Mouse (Mus musculus) lung, adult 18-20 months (tissue): Measurements from ENCODE around the gene Togaram2.

Experiments
- DNase-seq, 2 experiments: peaks; one replicate each; pipeline ENCODE4 v3.0.0; 2022; ENCODE audit warnings: mixed read lengths in 2 of 2

Togaram2 gene

DNA sequence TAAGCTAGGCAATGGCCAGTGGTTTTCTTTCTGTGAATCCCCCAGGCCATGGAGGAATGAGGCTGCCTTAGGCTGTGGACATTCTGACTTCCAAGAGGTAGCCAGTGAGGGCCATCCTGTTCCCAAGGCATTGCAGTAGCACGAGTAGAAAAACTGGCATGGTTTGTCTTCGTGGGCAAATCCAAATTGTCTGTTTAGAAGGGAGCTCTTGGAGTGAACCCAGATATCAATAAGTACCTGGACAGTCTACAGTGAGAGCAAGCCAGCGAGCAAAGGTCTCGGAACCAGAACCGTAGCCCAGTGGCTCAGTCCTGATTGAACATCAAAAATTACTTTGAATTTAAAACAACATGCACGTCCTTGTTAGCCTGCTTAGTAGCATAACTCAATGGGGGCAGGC, 10.2 kb downstream of the Togaram2 start:
- no peak for DNase-seq

DNA sequence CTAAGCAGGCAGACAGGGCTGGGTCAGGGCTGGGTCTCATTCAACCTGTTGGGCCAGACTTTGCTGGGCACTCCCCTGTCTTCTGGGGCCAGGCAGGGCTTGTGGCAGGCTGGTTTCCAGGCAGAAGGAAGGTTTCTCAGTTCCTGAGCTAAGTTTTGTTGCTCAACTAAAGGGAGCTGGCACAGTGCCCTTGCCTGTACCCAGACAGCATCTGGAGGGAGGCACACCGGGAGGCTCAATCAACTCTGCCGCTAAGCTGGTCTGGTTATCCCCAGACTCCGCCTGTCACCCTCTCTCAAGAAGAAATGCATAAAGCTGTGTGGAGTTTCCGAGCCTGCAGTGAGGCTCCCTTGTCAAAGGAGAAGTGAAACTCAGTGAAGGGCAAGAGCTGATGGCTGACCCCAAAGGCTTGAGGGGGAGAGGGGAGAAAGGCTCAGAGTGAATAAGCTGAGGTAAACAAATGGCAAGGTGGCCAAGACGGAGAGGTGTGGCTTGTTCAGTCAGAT, 11.1 kb downstream of the Togaram2 start:
- DNase-seq, result peak; percentile 73 to 84

DNA sequence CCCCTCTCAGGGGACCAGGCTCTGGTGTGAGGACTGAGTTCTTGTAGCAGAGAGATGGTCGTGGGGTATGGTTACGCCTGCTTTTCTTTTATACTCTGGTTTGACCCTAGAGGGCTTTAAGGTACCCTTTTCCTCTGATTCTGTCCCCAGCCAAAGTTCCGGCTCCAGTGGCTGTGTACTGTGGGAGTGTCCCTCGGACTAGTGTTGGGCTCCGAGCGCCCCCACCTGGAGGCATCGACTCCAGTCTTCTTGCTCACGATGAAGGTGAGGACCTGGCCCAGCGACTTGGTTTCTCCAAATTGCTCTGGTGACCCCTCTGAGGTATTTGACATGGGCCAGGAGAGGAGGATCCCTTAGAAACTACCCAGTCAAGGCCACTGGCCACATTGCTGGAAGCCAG, 14.4 kb downstream of the Togaram2 start:
- DNase-seq, result no peak

GRCm38 (mm10) chr17:71689903-71690302, 16.8 kb downstream of the Togaram2 start:
- peak; percentile 55 to 67 for DNase-seq

GRCm38 (mm10) chr17:71691361-71691875, 18.4 kb downstream of the Togaram2 start:
- DNase-seq, result peak; percentile 14 to 41

GRCm38 (mm10) chr17:71693313-71693712, 20.3 kb downstream of the Togaram2 start:
- peak; percentile 35 to 54 for DNase-seq

- DNase-seq, result no peak
Observed at GRCm38 (mm10) chr17:71693780-71694179, 20.7 kb downstream of the Togaram2 start.

DNA sequence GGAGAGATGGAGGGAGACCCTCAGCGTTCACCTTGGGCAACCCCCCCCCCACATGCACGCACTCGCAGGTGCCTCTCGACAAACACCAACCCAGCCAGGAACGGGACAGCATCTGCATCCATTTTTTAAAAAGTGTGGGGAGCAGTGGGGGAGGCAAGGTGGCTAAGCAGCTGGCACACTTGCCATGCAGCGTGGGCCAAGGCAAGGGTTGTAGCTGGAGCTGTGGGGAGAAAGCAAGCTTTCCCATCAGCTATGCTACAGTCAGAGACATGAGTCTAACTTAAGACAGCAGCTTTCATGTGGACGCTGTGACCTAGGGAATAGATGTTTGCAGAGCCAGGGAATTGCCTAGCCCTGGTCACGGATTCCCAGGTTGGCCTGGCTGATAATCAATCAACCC, 22.1 kb downstream of the Togaram2 start:
- no peak for DNase-seq

DNA sequence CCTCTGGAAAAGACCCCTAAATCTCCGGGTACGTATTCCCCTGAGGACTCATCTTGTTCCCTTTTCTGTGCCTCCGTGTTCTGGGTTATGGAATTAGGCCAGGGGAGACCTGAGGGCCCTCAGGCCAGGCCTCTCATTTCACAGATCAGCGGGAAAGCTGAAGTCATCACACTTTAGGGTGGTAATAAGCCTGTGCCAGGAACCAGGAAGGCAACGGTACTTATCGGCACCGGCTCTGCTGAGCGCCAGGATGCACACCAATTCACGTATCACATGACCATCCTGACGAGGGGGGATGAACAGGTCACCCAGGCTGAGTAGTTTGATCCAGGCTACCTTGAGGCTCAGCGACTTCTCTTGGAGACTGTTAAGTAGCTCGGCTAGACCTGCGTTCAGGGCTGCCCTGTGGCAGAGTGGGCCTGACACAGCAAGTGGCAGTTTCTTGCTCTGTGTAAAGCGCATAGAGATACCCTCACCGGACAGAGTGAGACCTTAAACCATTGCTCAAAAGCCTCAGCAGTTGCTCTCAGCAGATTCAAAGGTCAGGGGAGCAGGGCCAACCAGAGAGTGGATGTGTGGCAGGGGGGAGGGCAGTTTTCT, 22.8 kb downstream of the Togaram2 start:
- DNase-seq, result peak; percentile 11 to 34

DNA sequence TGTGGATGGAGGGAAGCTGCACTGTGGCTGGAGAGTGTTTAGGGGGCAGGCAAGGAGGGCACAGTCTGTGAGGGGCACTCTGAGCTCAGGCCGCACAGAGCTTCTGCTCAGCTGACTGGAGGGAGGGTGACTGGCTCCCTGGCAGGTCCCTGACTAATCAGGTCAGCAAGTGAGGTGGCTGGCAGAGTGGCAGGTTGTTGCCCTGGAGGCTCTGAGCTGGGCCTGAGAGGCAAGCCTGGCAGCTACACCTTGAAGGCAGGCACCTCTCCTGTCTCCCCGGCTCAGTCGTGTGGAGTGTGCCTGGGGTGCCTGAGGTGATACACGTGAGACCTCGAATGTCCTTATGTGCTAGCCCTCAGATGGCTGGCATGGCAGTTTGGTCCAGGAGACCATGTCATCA, 23.3 kb downstream of the Togaram2 start:
- DNase-seq, result no peak

DNA sequence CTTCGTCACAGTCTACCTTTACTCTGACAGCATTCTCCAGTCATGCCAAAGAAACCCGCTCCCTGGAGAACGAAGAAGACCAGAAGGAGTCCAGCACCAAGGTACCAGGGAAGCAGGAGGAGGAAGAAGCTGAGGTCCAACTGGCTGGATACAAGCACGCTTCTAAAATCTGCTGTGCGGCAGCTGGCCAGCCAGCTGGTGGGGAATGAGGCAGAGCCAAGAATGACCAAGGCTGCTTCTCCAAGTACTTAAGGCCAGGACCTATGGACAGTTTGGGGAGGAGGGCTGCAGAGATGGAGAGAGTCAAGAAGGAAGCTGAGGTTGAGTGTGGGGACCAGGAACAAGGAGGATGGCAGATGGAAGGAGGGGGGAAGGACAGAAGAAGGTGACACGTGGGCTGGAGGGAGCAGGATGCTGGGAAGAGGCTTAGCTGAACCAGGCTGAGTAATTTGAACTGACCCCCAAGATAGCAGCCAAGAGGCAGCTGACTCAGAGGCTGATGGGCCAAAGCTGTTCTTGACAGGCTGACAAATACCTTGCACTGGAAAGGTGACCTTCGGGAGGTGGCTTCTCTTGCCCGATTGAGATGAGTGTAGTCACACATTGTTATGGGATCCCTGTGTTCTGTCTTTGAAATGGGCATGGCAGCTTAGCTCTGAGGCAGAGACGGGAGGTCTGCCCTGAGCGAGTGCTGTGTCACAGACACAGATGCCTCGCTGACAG, 25.0 kb downstream of the Togaram2 start:
- no peak for DNase-seq

DNA sequence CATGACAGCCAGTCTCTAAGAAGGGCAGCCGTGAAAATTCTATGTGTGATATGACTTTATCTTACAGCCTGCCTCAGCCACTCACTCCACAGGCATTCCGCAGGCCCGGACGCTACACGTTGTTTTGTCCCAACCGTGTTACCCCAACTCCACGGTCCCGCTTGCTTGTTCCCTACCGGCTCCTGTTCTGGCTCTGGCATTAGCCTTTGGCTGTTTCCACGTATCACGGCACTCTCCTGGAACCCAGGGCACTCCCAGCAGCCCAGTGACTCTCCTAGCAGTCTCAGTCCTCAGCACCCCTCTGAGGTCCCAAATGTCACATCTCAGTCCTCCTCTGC, 25.5 kb downstream of the Togaram2 start:
- no peak for DNase-seq

- no peak for DNase-seq
Observed at GRCm38 (mm10) chr17:71705113-71705512, 32.1 kb downstream of the Togaram2 start.

DNA sequence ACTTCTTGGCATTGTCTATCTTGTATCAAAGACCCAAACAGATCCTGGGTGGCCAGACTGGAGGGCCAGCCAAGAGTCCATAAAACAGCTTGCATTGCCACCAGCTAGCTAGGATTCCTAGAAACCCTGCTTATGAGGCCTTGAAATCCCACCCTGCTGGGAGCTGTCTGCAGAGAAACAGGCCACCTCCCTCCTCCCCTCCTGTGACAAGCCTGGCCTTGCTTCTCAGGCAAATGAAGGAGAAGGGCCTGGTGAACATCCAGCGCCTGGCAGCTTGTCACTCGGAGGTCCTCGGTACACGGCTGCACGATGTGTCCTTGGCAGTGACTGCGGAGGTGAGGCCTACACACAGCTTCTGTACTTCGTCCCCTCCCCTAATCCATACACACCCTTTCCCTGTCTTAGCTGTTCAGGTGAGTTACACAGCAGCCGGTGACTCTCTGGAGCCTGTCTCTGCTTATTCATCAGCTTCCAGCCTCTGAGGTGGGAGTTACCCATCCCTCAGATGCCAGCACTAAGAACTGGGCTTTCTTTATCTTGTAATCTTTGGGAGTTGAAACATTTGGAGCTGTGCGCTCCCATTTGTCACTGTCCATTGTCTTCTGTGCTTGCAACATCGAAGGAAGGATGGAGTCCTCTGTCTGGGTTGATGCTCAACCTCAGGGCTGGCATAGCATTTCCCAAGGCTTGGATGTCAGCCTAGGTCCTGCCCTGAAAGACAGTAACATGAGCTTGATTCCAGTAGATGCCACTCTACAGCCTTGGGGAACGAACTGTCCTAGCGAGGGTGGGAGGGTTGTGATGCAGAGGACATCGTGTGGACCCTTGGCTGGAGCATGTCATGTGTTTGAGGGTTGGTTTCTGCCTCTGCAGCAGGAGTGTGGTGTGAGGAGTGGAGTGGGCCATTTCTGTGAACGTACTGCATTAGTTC, 32.8 kb downstream of the Togaram2 start:
- no peak for DNase-seq

DNA sequence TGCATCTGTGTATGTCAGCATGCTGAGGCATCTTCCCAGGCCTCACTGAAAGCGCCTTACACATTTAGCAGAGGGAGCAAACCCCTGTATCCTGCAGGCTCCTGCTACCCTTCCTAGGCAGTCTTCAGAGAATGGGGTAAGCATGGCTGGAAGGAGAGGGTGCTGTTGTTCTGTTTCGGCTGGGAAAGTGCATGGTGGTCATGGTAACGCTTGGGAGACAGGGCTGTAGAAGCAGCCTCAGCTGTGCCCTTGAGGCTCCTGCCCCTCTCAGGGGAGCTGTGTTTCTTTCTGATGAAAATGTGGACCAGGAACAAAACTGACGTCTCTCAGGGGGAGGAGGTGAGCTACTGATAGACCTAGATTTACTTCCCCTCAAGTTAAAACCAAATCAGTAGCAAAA, 34.7 kb downstream of the Togaram2 start:
- DNase-seq, result no peak

- peak; percentile 59 to 70 for DNase-seq
Observed at GRCm38 (mm10) chr17:71712279-71712678, 39.2 kb downstream of the Togaram2 start.

DNA sequence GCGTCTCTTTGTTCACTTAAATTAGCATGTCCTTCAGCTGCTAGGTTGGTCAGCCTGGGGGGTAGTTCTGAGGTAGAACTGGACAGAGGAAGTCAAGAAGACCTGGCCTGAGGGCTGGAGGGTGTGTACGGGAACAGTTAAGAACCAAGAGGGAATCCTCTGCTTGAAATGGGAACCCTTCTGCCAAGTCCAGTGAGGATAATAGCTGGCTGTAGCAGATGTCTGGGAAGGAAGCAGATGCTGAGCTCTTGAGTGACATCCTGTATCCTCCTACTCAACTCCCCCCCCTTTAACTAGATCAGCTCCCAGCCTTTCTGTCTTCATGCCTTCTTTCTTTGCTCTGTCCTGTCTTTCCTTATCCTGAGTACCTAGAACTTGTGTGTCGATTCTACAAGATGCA, 42.0 kb downstream of the Togaram2 start:
- DNase-seq, result no peak

- DNase-seq, result no peak
Observed at GRCm38 (mm10) chr17:71717881-71718625, 45.0 kb downstream of the Togaram2 start.

DNA sequence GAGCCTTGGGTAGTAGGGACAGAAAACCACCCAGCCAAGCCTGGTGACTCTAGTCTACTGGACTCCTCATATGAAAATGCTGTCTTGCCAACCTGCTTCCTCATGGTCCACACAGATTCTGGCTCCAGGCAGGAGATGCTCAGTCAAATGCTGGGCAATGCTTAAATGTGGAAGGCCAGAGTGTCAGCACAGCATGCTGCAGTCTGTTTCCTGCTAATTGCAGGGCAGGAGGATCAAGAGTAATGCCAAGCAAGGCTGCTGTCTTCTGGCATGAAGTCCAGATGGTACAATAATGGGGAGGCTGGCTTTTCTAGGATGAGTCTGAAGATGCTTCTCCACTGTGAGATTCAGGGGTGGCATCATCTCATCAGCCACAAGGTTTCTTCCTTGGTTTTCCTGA, 47.4 kb downstream of the Togaram2 start:
- DNase-seq, result no peak

DNA sequence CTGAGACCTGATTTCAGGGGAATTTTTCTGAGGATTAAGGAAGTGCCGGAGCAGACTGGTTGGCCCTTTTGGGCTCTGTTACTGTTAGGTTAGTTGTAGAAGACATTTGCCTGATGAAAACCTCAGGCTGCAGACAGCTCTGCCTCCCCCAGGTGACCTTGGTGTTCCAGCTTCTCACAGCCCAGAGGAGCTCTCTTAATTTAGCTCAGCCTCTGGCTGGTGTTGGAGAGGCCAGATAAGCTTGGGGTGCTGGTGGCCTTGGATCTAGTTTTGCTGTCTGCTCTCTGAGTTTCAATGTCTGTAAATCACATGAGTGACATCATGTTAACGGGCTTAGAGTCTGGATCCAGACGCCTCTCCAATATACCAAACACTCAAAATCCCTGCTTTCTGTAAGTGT, 48.0 kb downstream of the Togaram2 start:
- DNase-seq, result no peak

- peak; percentile 89 to 92 for DNase-seq
Observed at GRCm38 (mm10) chr17:71730655-71731054, 57.6 kb downstream of the Togaram2 start.

DNA sequence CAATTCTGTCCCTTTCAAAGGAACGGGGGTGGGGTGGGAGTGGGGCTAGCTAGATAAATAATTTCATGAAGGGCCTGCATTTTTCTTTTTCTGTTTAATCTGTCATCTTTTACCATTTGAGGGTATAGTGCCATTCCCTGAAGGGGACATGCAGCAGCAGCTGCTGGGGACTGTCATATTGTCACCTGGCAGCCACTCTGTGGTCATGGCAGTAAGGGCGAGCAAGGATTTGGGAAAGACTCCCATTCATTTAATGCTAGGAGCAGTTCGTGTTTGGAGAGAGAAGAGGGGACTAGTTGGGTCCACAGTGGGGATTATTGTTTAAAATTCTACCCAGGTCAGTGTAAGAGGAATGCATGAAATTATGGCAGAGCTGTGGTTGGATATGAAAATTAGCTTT, 63.4 kb downstream of the Togaram2 start:
- DNase-seq, result no peak

DNA sequence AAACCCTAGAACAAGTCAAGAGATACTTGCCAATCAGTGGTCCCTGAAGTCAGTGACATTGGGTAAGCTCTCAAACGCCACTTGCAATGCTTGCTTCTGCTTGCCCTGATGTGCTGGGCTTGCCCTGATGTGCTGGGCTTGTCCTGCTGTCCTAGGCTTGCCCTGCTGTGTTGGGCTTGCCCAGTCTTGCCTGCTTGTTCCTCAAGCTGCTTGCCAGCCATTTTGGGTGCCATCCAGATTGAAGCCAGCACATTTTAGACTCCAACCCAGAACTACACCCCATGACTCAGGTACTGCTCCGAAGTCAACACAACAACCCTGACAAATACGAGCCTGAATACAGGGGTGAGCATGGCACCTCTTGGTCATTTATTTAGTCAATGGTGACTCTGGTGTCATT, 69.1 kb downstream of the Togaram2 start:
- no peak for DNase-seq
